Mouse (Mus musculus) heart, postnatal 0 days (tissue): Measurements from ENCODE around the gene Frmd4b.

Source experiments
- CTCF ChIP-seq: IDR thresholded peaks from 2 replicates; pipeline ENCODE4 v1.5.1; 2016; ENCODE audit warnings: antibody characterized with exemption, control low read depth, low read depth
- EP300 ChIP-seq: IDR thresholded peaks from 2 replicates; pipeline ENCODE4 v1.6.1; 2016; ENCODE audit warnings: antibody characterized with exemption, low read depth

- TF ChIP-seq CTCF (no peak), EP300 (no peak)
Observed at GRCm38 (mm10) chr6:97412403-97412802, 204.9 kb downstream of the Frmd4b start.
